Mouse (Mus musculus): ENCODE measurements around the gene C1ql1. TPM values are rescaled to one million over a fixed set of nuclear protein-coding genes. Genes with fewer than 3 reads are reported as not detected.

The C1ql1 gene
- polyA plus RNA-seq, 1 experiment from 2014 or later = 0.32 TPM

GRCm38 (mm10) chr11:102946992-102947343 is 480 bp upstream of the C1ql1 start:
- 10% methylated on average over 8 of the region's 8 CpGs for WGBS
- no peak for ATAC-seq (replicated peaks; ENCODE audit: extremely low read depth, insufficient read depth, low FRiP score)

GRCm38 (mm10) chr11:102945306-102946264 is 903 bp downstream of the C1ql1 start:
- 3% methylated on average over 54 of the region's 54 CpGs for WGBS
- Histone ChIP-seq H3K27ac (ENCODE audit: low read length) (no peak overlapping the region), H3K27me3 (ENCODE audit: control insufficient read depth, insufficient read depth, low read length) (peaks cover 74% of the 10 kb centered on the region), H3K36me3 (ENCODE audit: control insufficient read depth, insufficient read depth) (no peaks in the 10 kb centered on the region), H3K9ac (ENCODE audit: low read length) (no peak overlapping the region), H3K4me3 (ENCODE audit: low read length) (peak overlapping the region; percentile 47), H3K4me2 (ENCODE audit: low read depth, low read length) (peak overlapping the region; percentile 67), H3K9me3 (replicated peaks; ENCODE audit: control insufficient read depth, low read length) (no peaks in the 10 kb centered on the region), H3K4me1 (ENCODE audit: control insufficient read depth, insufficient read depth, low read length) (peaks cover 19% of the 10 kb centered on the region)
- no peak for ATAC-seq (replicated peaks; ENCODE audit: extremely low read depth, insufficient read depth, low FRiP score)

More at GRCm38 (mm10) chr11:102946992-102947343, 480 bp upstream of the C1ql1 start:
- Histone ChIP-seq H3K9ac (ENCODE audit: low read length) (no peak overlapping the region), H3K4me3 (ENCODE audit: low read length) (peak overlapping the region; percentile 47), H3K27me3 (ENCODE audit: control insufficient read depth, insufficient read depth, low read length) (peaks cover 82% of the 10 kb centered on the region), H3K4me2 (ENCODE audit: low read depth, low read length) (peak overlapping the region; percentile 67), H3K9me3 (replicated peaks; ENCODE audit: control insufficient read depth, low read length) (no peaks in the 10 kb centered on the region), H3K27ac (ENCODE audit: low read length) (no peak overlapping the region), H3K36me3 (ENCODE audit: control insufficient read depth, insufficient read depth) (no peaks in the 10 kb centered on the region), H3K4me1 (ENCODE audit: control insufficient read depth, insufficient read depth, low read length) (peaks cover 17% of the 10 kb centered on the region)

GRCm38 (mm10) chr11:102941236-102941635 is 5.3 kb downstream of the C1ql1 start:
- Histone ChIP-seq H3K27ac (ENCODE audit: low read length) (no peak overlapping the region), H3K4me1 (ENCODE audit: control insufficient read depth, insufficient read depth, low read length) (peaks cover 16% of the 10 kb centered on the region), H3K9ac (ENCODE audit: low read length) (no peak overlapping the region), H3K4me3 (ENCODE audit: low read length) (no peak overlapping the region), H3K9me3 (replicated peaks; ENCODE audit: control insufficient read depth, low read length) (no peaks in the 10 kb centered on the region), H3K27me3 (ENCODE audit: control insufficient read depth, insufficient read depth, low read length) (peaks cover 57% of the 10 kb centered on the region), H3K4me2 (ENCODE audit: low read depth, low read length) (no peak overlapping the region), H3K36me3 (ENCODE audit: control insufficient read depth, insufficient read depth) (no peaks in the 10 kb centered on the region)
- 64% methylated on average over 6 of the region's 6 CpGs for WGBS
- ATAC-seq (replicated peaks; ENCODE audit: extremely low read depth, insufficient read depth, low FRiP score) = no peak

- H3K4me3 ChIP-seq (ENCODE audit: low read length) = no peak overlapping the region
- WGBS = 36% methylated on average over 13 of the region's 13 CpGs
- no peak overlapping the region for H3K27ac ChIP-seq (ENCODE audit: low read length)
- H3K36me3 ChIP-seq (ENCODE audit: control insufficient read depth, insufficient read depth) = no peaks in the 10 kb centered on the region
- ATAC-seq (replicated peaks; ENCODE audit: extremely low read depth, insufficient read depth, low FRiP score) = no peak
- peaks cover 40% of the 10 kb centered on the region for H3K27me3 ChIP-seq (ENCODE audit: control insufficient read depth, insufficient read depth, low read length)
- H3K9me3 ChIP-seq (replicated peaks; ENCODE audit: control insufficient read depth, low read length) = no peaks in the 10 kb centered on the region
- no peak overlapping the region for H3K4me2 ChIP-seq (ENCODE audit: low read depth, low read length)
- peaks cover 7% of the 10 kb centered on the region; the same call in 1 of the 2 replicates for H3K4me1 ChIP-seq (ENCODE audit: control insufficient read depth, insufficient read depth, low read length)
- no peak overlapping the region for H3K9ac ChIP-seq (ENCODE audit: low read length)
Measured at GRCm38 (mm10) chr11:102939024-102939675, 7.3 kb downstream of the C1ql1 start.

GRCm38 (mm10) chr11:102937529-102938182 is 8.8 kb downstream of the C1ql1 start:
- Histone ChIP-seq H3K4me2 (ENCODE audit: low read depth, low read length) (no peak overlapping the region), H3K9ac (ENCODE audit: low read length) (no peak overlapping the region), H3K4me1 (ENCODE audit: control insufficient read depth, insufficient read depth, low read length) (peaks cover 7% of the 10 kb centered on the region; the same call in 1 of the 2 replicates), H3K36me3 (ENCODE audit: control insufficient read depth, insufficient read depth) (no peaks in the 10 kb centered on the region), H3K27ac (ENCODE audit: low read length) (no peak overlapping the region), H3K9me3 (replicated peaks; ENCODE audit: control insufficient read depth, low read length) (no peaks in the 10 kb centered on the region), H3K4me3 (ENCODE audit: low read length) (no peak overlapping the region), H3K27me3 (ENCODE audit: control insufficient read depth, insufficient read depth, low read length) (peaks cover 25% of the 10 kb centered on the region)
- 64% methylated on average over 3 of the region's 3 CpGs for WGBS
- no peak for ATAC-seq (replicated peaks; ENCODE audit: extremely low read depth, insufficient read depth, low FRiP score)

- Histone ChIP-seq H3K27ac (ENCODE audit: low read length) (no peak overlapping the region), H3K4me2 (ENCODE audit: low read depth, low read length) (no peak overlapping the region), H3K36me3 (ENCODE audit: control insufficient read depth, insufficient read depth) (no peaks in the 10 kb centered on the region), H3K9me3 (replicated peaks; ENCODE audit: control insufficient read depth, low read length) (no peaks in the 10 kb centered on the region), H3K4me1 (ENCODE audit: control insufficient read depth, insufficient read depth, low read length) (peaks cover 7% of the 10 kb centered on the region; the same call in 1 of the 2 replicates), H3K4me3 (ENCODE audit: low read length) (no peak overlapping the region), H3K9ac (ENCODE audit: low read length) (no peak overlapping the region), H3K27me3 (ENCODE audit: control insufficient read depth, insufficient read depth, low read length) (peaks cover 21% of the 10 kb centered on the region)
- ATAC-seq (replicated peaks; ENCODE audit: extremely low read depth, insufficient read depth, low FRiP score) = no peak
- 52% methylated on average over 4 of the region's 4 CpGs for WGBS
Measured at GRCm38 (mm10) chr11:102936272-102936671, 10.2 kb downstream of the C1ql1 start.

GRCm38 (mm10) chr11:102930672-102931071 is 15.8 kb downstream of the C1ql1 start:
- Histone ChIP-seq H3K27ac (ENCODE audit: low read length) (no peak overlapping the region), H3K4me3 (ENCODE audit: low read length) (no peak overlapping the region), H3K4me1 (ENCODE audit: control insufficient read depth, insufficient read depth, low read length) (no peaks in the 10 kb centered on the region), H3K27me3 (ENCODE audit: control insufficient read depth, insufficient read depth, low read length) (0 out of 2 replicates have a peak, but pooled peaks cover under 1% of the 10 kb centered on the region), H3K4me2 (ENCODE audit: low read depth, low read length) (no peak overlapping the region), H3K9ac (ENCODE audit: low read length) (no peak overlapping the region), H3K9me3 (replicated peaks; ENCODE audit: control insufficient read depth, low read length) (no peaks in the 10 kb centered on the region), H3K36me3 (ENCODE audit: control insufficient read depth, insufficient read depth) (no peaks in the 10 kb centered on the region)
- no peak for ATAC-seq (replicated peaks; ENCODE audit: extremely low read depth, insufficient read depth, low FRiP score)
- 79% methylated on average over 10 of the region's 10 CpGs for WGBS

GRCm38 (mm10) chr11:102925351-102925717 is 21.2 kb downstream of the C1ql1 start:
- peaks cover 14% of the 10 kb centered on the region for H3K4me1 ChIP-seq (ENCODE audit: control insufficient read depth, insufficient read depth, low read length)
- peak overlapping the region; percentile 87 for H3K4me2 ChIP-seq (ENCODE audit: low read depth, low read length)
- H3K27me3 ChIP-seq (ENCODE audit: control insufficient read depth, insufficient read depth, low read length) = no peaks in the 10 kb centered on the region
- peak overlapping the region; percentile 70 for H3K9ac ChIP-seq (ENCODE audit: low read length)
- no peaks in the 10 kb centered on the region; the same call in 1 of the 2 replicates for H3K36me3 ChIP-seq (ENCODE audit: control insufficient read depth, insufficient read depth)
- H3K4me3 ChIP-seq (ENCODE audit: low read length) = peak overlapping the region; percentile 82
- H3K9me3 ChIP-seq (replicated peaks; ENCODE audit: control insufficient read depth, low read length) = no peaks in the 10 kb centered on the region
- WGBS = 2% methylated on average over 10 of the region's 10 CpGs
- H3K27ac ChIP-seq (ENCODE audit: low read length) = peak overlapping the region; percentile 78
- peak; percentile 56 for ATAC-seq (replicated peaks; ENCODE audit: extremely low read depth, insufficient read depth, low FRiP score)

Data from heart, embryonic 16.5 days (tissue).